Mouse (Mus musculus): ENCODE data around the gene Mark2.
"Not testable (repeated sequence)": the region's sequence is repeated elsewhere in the genome, so short reads cannot be mapped to it uniquely, and the experiment has no call there.

Mark2 gene

DNA sequence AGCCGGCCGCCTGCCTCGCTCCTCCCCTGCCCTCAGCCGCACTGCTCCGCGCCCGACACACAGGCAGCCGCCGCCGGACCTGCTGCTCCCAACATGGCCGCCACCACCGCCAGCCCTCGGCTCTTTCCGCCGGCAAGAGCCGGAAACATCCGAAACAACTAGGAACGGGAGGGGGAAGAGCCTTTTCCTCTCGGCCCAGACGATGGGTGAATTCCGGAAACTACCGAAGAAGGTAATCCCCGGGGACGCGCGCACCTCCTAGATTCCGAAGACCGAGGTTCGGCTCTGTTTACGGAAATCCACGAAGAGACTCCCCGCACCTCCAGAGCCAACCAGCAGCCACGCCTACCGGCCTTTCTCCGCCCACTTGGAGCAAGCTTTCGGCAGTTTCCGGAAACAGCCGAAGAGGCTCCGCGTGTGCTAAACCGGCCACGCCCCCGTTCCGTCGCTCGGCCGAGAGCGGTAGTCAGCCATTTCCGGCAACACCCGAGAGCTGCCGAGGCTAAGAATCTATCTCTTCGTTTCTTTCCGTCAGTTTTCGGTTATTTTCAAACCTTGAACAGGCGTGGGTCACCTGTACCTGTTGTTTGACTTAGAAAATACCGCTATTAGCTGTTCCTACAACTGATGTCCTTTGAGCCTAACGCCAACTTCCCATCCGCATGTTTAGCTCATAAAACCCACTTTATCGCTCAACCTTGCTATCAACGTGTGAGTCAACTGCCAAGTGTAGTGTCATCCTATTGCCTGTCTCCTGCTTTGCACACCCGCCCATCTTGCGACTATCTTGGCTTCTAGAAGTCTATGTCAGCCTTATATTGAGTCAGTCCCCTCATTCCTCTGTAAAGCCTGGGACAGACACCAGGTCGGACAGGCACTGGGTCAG, at the start of gene Mark2:
TSS of gene Mark2 (minus strand) at position 349 of the 886 bp plus-strand sequence.
- peak; percentile 99 for DNase-seq

DNA sequence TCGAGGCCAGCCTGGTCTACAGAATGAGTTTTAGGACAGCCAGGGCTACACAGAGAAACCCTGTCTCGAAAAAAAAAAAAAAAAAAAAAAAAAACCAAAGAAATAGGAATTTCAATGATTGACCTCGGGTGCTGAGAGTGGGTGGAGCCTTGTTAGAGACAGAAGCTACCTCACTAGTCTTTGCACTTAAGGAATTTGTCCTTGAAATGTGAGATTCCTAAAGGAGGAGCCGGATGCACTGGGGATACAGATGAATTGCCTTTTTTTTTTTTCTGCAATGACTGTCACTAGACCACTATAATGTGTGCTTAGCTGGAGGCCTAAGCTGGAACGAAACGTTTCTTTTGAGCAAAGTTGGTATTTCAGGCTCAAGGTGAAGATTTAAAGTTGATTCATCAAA, 46.8 kb upstream of the Mark2 start:
- no peak for DNase-seq

DNA sequence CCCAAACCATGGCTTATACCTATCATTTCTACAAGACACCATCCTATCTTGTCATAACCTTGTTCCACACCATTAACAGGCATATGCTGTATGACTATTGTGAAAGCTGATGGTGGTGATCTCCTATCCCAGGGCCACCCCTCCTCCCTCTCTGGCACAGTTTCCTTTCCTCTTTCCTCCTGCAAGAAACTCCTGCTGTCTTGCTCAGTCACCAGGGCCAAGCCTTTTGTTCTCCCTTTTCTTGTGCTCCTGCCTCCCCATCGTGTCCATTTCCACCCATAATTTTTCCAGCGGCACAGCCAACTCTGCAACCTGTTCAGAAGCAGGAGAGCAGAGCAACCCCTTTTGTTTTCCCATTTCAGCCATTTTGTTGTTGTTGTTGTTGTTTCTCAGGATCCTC, 44.4 kb upstream of the Mark2 start:
- DNase-seq, result no peak

DNA sequence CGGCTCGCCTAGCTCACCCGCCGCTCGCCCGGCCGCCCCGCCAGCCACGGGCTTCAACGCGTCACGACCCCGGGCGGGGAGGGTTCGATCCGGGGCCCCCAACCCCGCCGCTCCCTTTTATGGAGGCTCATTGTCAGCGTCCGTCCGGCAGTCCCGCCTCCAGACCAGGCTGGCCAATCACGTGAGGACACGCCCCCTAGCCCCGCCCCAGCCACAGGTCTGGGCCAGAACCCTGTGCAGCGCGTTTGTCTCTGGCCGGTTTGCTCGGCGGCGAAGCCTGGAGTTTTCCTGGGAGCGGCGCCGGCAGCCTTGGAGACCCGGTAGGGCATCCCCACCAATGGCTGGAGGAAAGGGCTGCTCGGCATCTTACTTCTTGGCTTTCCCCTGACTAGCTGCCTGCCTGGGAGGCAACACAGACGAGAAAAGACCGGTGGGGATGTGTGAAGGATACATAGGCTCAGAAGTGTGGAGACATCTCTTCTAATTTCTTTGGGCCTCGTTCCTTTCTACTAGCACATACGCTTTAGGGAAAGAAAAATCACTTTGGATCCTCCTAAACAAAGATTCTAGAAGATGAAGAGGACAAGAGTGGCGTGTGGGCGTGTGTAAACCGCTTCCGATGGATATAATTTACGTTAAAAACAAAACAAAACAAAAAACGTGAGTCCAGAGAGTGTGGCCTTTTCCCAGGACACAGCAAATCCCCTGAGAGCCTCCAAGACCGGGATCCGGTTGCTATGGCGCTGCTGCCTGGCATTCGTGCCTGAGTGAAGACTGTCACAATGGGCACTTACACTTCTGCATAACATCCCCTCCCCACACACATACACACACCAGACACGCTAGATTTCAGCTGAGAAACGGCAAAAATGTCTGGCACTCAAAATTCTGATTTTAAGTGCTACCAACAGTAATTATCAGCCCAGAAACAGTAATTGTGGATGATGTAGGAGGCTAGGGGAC, 41.5 kb upstream of the Mark2 start, which contains the start of gene Spindoc:
TSS of gene Spindoc (minus strand) at position 92 of the 963 bp plus-strand sequence.
- DNase-seq, result peak; percentile 97

DNA sequence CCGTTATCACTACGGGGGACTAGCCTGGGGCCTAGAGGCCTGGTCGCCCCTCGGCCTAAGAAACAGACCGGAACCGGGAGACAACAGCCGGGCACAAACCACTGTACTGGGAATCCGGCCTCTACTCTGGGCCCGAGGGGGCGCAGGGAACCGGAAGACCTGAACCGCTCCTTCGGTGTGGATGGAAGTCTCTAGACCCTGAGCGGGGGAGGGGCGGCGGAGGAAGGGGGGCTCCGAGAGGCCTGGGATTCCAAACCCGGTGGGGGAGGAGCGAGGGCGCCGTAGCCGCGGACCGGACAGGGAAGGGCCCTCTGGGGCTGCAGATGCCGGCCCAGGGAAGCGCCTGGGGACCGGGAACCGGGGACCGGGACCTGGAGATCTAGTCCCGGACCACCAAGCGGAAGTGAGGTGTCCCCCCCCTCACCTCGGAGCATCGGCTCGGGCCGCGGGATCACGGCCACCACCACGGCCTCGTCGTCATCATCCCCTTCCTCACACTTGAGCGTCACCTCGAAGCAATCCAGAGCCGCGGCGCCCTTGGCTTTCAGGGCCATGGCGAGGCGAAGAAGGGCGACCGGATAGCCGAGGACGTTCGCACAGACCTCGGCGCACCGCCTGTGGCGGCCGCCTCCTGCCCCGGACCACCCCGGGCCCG, 40.7 kb upstream of the Mark2 start:
- peak; percentile 80 for DNase-seq

DNA sequence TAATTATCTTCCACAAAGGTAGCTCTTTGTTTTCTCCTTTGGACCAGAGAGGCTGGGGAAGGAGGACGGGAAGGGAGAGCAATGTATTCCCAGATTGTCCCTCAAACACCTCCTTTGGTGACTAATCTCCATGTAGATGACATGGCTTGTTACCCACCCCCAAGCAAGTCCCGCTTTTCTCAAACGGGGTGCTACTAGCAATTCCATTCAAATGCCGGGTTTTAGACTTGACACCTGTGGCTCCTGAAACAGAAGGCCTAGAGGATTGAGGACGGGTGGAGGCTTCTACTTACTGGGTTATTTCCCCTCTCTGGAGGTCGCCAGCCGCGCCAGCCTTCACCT, 40.2 kb upstream of the Mark2 start:
- DNase-seq, result no peak

DNA sequence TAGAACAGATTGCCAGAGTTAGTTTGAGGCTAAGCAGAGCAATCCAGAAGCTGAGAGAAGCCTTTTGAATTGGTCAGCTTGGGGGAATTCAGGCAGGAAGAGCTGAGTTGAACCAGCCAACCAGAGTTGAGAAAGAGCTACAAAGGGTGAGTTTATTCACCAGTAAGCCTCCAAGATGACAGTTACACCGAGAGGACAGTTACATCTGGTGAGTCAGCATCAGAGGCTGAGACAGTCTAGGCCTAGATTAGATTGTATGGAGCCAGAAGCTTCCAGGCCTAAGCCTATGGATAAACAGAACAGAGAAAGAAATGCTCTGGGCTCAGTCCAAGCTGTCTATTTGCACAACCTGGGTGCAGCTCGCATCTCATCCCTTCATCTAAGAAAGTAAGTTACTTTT, 36.0 kb upstream of the Mark2 start:
- no peak for DNase-seq

DNA sequence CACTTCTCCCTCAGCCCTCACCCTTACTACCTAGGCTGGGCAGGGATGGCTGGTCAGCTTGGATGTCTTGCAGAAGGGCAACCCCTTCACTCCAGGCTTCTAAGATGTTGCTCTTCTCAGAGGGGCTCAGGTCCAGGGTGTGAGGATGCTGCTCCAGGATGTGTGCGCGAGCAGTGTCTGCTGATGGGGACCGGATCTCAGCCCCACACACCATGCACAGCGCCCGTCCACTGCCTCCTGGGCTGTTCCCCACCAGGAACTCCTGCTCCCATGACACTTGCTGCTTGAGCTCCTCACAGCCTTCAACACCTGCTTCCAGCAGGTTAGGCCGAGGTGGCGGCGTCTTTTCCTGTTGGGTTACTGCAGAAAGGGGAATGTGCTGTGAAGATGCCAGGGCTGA, 32.8 kb upstream of the Mark2 start:
- no peak for DNase-seq

DNA sequence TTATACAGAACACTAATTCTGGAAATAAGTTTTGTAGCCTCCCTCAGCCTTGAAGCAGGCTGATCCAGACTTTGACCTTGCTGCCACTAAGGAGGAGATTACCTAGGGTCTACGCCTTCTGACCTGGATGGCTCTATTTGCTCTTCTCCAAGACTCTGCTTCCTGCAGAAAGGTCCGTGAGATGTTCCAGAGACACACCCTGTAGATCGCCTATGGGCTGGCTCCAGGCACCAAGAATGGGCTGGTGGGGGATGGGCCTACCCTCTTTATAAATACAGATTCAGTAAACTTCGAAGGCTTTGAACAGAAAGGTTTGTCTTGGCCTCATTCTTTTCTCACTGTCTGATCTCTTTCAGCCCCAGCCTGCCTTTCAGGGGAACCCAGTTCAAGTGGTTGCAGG, 27.8 kb upstream of the Mark2 start:
- not testable (repeated sequence) for DNase-seq

DNA sequence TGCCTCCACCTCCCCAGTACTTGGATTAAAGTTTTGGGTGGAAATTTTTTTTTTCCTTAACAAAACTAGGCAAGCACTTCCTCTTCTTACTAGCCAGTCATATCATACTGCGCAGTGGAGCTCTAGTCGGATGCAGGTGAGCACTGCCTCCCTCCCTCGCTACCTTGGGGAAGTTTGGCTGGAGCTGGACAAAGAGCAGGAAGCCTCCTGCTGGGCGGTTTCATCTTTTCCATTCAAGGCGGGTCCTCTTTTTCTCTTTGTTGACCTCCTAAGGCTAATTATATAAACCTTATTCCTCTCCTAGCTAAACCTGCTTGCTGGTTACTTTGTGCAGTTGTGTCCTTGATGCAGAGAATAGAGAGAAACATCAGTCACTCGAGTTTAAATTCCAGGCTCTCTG, 12.0 kb upstream of the Mark2 start:
- DNase-seq, result no peak

DNA sequence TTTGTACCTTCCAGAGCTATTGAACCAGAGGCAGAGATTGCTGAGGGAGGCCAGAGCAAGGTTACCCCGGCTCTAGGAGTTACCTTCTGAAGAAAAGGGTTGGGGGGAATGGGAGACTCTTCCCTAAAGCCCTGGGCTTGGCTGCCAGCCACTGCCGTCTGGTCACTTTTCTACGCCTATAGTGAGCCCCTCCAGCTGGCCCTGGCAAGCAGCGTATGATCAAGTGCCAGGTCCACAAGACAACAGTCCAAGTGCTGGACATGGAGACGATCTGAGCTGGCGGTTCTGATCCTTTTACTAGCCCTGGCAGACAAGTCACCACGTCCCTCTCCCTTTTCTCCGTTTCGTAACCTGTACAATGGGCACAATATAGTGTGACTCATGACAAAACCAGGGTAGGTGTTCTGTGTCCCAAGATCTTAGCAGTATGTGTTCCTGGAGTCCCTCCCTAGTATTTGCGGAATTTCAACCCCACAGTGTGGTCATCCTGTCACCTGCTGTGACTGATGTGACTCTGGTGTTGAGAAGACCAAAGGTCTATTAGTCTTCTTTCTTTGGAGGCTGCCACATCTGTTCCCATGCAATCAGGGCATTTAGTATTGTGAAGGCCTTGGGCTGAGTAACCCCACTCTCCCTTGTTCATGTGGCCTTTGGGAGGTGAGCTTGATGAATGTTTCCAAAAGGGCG, 11.3 kb upstream of the Mark2 start:
- peak; percentile 16 for DNase-seq

DNA sequence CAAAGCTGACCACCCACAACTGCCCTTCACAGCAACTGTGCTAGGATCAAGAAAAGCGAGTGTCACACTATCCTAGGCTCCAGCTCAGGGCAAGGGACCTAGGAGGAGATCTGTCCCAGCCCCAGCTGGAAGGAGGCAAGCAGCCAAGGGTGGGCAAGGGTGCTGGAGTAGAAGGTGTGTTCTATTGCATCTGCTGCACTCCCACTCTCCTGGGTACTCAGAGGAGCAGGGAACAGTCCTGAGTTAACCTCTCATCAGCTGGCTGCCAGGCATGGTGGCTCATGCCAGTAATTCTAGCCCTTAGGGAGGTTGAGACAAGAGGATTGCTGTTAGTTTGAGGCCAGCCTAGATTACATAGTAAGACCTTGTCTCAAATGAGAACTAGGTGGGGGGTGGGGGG, 8.3 kb upstream of the Mark2 start:
- no peak for DNase-seq

DNA sequence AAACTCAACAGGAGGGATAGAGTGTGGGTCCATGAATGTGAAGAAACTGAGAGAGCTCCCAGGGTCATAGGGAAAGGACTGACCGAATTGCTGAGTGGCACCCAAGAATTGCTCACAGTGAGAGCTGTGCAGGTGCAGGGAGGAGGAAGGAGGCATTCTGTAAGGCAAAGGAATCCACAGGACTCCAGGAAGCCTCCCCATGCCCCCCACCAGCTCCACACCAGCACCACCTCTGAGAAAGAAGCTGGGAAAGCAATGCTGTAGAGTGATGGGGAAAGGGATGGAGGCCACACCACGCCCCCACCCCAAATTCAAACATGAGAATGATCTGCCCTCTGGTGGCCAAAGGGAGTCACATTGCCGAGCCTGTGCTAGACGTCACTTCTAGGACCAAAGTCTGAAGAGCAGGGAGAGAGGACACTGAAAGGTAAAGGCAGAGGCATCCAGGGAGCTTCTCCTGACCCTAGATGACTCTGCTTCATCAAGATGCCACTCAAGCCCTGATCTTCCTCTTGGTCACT, 3.6 kb upstream of the Mark2 start:
- peak; percentile 67 for DNase-seq

DNA sequence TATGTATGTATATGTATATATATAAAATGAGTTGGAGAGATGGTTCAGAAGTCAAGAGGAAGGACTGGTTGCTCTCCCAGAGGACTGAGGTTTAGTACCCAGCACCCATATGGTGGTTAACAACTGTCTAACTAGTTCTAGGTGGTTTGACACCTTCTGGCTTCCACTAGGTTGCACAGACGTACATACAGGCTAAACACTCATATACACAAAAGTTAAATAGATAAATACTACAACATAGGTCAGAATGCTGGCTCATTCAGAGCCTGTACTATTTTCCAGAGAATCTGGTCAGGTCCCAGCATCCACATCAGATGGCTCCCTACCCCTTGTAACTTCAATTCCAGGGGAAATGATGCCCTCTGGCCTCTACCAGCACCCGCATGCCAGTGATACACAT, 986 bp upstream of the Mark2 start:
- no peak for DNase-seq

DNA sequence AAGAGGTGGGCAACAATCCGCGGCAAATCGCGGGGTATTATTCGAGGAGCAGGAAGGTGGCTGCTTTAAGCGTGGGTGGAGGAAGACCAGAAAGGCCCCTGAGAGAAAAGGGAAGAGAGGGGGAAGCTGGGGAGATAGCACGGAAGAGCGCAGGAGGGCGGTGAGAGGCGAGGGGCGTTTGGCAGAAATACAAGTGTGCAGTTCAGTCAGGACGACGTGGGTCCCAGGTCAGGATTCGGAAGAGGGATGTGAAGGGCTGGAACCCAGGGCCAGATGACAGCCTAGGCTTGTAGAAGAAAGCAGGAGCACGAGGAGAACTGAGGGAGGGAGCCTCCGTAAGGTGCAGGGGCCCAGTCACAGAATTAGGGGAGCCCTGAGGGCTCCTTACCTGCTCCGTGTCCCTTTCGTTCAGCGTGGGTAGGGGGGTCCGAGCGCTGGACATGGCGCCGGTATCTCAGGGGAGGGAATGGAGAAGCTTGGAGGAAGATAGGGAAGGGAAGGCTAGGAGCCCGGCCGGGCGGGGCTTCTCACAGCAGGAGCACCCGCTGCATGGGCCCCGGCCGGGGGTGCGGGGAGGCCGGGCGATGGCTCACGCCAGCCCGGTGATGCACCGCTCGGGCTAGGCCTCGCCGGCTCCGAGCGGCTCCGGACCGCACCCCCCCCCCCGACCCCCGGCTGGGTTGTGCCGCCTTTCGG, 732 bp downstream of the Mark2 start:
- no peak for DNase-seq

DNA sequence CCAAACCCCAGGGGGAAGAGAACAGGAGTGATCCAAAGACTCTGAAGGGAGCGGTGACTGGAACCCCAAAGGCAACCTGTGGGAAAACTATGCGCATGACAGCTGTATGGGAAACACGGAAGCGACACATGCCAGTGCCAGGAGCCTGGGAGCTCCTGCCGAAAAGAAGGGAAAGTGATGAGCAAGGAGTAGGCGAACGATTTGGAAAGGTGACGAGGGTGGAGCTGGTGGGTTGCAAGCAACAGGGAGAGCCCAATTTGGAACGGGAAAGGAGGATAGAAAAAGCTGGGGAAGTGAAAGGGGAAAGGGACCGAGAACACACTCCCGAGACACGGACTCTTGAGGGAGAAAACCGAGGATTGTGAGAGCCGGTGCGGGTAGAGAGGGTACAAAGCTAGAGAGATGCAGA, 1.3 kb downstream of the Mark2 start:
- no peak for DNase-seq

DNA sequence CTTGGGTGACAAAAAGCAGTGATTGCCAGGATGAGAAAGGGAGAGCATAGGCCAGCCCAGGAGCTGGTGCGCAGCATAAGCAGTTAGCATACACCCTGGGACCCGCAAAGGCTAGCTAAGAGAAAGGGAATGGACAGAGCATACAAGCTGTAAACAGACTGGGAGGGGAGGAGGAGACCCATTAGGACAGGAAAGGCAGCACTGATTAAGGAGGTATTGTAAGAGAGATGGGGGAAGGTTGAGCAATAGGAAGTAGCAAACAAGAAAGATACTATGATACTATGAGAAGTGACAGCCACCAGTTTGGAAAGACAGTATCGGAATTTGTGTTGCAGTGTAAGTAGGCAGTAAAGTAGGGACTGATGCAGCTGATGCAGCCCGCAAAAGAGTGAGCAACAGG, 1.8 kb downstream of the Mark2 start:
- no peak for DNase-seq

DNA sequence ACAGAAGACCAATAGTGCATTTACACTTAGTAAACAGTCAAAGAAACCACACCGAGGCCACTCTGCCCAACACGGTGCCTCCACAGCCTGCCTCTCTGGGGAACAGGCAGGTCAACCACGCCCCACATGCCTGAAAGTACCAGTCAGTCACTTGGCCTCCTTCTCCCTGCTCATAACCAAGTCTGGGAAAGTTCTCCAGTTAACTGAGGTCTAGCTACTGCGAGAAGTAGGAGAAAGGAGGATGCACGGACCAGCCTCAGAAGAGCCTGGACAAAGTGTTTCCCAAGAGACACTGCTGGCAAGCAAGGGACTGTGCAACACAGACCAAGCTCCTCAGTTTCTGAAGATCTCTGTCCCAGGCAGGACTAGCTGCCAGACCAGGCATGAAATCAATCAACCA, 2.6 kb downstream of the Mark2 start:
- no peak for DNase-seq

DNA sequence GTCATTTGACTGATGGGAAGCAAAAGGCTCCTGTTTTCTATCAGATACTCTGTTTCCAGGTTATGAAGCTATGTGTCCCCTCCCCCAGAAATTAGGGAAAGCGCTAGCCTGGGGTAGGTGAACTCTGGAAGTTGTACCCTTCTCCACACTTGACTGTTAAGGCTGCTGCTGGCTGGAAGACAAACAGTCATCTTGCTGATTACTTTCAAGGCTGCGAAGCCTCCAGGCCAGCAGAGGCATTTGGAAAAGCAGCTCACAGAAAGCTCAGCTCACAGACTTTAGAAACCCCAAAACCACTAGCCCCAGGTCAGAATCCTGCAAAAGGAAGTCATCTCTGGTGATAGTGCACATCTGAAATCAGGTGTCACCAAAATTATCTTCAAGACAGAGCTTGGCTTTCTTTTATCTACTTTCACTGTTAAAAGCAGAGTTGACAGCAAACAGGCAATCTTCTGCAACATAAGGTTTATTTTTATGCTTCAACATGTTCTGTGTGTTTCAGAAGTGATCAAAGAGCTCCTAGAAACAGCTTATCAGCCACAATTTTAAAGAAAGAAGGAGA, 3.8 kb downstream of the Mark2 start:
- DNase-seq, result no peak

DNA sequence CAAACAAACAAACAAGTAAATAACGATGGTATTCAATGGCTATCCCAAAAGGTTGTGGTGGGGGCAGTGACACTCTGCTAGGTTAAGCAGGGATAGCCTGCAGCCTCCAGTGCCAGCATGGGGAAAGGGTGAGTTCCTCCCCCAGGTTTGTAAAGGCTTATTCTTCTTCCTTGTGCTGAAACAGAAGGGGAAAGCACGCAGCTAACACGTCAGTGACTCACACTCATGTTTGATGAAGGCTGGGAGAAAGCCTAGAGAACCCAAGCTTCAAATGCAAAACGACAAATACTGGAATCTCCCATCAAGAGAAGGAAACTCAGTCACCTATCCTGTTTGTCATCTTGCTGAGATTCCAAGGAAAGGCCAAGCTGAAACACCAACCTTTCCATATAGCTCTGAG, 6.0 kb downstream of the Mark2 start:
- no peak for DNase-seq

DNA sequence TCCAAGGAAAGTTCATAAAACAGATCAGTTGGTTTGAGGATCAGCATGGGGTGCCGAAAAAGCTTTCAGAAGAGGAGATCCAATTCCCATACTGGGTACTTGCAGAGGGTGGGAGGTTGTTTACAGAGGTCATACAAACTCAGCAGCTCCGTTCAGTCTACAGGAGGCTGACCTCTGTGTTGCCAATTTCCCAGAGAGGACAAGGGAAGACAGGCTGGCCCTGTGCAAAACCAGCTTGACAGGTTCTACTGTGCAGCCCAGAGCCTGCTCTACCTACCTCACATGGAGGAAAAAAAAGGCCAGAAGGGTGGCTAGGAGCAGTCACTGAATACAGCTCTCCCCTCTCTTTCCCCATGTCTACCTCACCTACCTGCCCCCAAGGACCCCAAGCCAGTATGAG, 7.6 kb downstream of the Mark2 start:
- DNase-seq, result no peak

DNA sequence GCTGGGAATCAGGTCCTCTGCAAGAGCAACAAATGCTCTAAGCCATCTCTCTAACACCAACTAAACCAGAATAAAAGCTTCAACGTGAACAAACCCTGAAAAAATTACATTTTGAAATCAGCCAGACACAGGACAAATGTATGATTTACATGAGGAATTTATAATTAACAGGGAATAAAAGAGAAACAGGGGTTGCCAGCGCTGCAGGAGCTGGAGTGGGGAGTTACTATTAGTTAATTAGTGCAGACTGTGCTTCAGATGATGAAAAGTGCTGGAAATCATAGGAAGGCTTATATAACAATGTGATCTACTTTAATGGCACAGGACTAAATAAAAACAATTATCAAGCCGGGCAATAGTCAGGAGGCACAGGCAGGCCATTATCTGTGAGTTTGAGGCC, 20.3 kb downstream of the Mark2 start:
- DNase-seq, result no peak
